Mouse (Mus musculus): Measurements from ENCODE around the gene Gm15737.

DNA sequence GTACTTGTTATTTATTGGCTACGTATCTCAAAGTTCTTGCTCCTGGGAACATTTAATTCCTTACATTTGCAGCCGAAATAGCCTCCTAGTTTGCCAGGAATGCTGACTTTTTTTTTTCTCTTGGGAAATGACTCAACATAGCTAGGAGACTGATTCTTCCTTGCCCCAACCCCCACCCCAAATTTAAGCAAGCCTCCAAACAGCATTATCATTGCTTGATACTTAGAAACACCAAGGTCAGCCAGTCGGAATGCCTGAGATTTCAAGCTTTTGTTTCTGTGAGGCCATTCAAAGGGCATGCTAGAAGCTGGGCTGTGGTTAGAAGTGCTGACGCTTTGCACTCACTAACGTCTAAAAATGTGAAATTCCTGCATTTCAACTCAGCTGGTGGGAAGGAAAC is 41.8 kb upstream of the Gm15737 start:
- no peak for TF ChIP-seq CTCF (IDR thresholded peaks at IDR 0.05; ENCODE audit: extremely low read depth, insufficient read depth, insufficient read length, insufficient replicate concordance)
- TF ChIP-seq POLR2A (IDR thresholded peaks at IDR 0.05; ENCODE audit: low read depth, low read length), result no peak
